Mouse (Mus musculus): ENCODE data around the gene Rad51b. TPM values are rescaled to one million over a fixed set of nuclear protein-coding genes. Genes with fewer than 3 reads are reported as not detected.

Rad51b gene
- total RNA-seq, 2 experiments from 2014 or later: 2.0 TPM

- DNase-seq: no peak
- intact Hi-C loops (cut with DNase I): no loop called here
Observed at GRCm38 (mm10) chr12:79629945-79630850, 333.1 kb downstream of the Rad51b start.

GRCm38 (mm10) chr12:79633458-79634106 lies 336.5 kb downstream of the Rad51b start:
- intact Hi-C loops (cut with DNase I): no loop called here
- DNase-seq: peak in 1 of 2 experiments; percentile 23

GRCm38 (mm10) chr12:79641570-79642285 lies 344.6 kb downstream of the Rad51b start:
- intact Hi-C loops (cut with DNase I): no loop called here
- DNase-seq: peak; percentile 30 to 53

GRCm38 (mm10) chr12:79642715-79643114 lies 345.6 kb downstream of the Rad51b start:
- intact Hi-C loops (cut with DNase I): no loop called here
- no peak for DNase-seq

- intact Hi-C loops (cut with DNase I): no loop called here
Observed at GRCm38 (mm10) chr12:79645656-79646055, 348.6 kb downstream of the Rad51b start.

GRCm38 (mm10) chr12:79646646-79647164 lies 349.6 kb downstream of the Rad51b start:
- no peak for DNase-seq
- intact Hi-C loops (cut with DNase I): no loop called here

More at GRCm38 (mm10) chr12:79645656-79646055, 348.6 kb downstream of the Rad51b start:
- no peak for DNase-seq

- no peak for DNase-seq
- intact Hi-C loops (cut with DNase I): no loop called here
Observed at GRCm38 (mm10) chr12:79647382-79647781, 350.3 kb downstream of the Rad51b start.

GRCm38 (mm10) chr12:79647976-79648375 lies 350.9 kb downstream of the Rad51b start:
- no peak for DNase-seq
- intact Hi-C loops (cut with DNase I): no loop called here

GRCm38 (mm10) chr12:79648812-79649700 lies 352.0 kb downstream of the Rad51b start:
- DNase-seq: no peak
- intact Hi-C loops (cut with DNase I): no loop called here

GRCm38 (mm10) chr12:79649796-79650195 lies 352.7 kb downstream of the Rad51b start:
- no peak for DNase-seq

GRCm38 (mm10) chr12:79655138-79655537 lies 358.1 kb downstream of the Rad51b start:
- no peak for DNase-seq
- intact Hi-C loops (cut with DNase I): no loop called here

More at GRCm38 (mm10) chr12:79649796-79650195, 352.7 kb downstream of the Rad51b start:
- intact Hi-C loops (cut with DNase I): no loop called here

- no peak for DNase-seq
- intact Hi-C loops (cut with DNase I): no loop called here
Observed at GRCm38 (mm10) chr12:79658861-79659260, 361.8 kb downstream of the Rad51b start.

GRCm38 (mm10) chr12:79661270-79661669 lies 364.2 kb downstream of the Rad51b start:
- intact Hi-C loops (cut with DNase I): no loop called here
- DNase-seq: peak; percentile 45 to 50

GRCm38 (mm10) chr12:79663131-79663892 lies 366.2 kb downstream of the Rad51b start:
- peak in 1 of 2 experiments; percentile 43 for DNase-seq

GRCm38 (mm10) chr12:79663893-79664574 lies 367.0 kb downstream of the Rad51b start:
- intact Hi-C loops (cut with DNase I): no loop called here
- DNase-seq: no peak

More at GRCm38 (mm10) chr12:79663131-79663892, 366.2 kb downstream of the Rad51b start:
- intact Hi-C loops (cut with DNase I): no loop called here

- no peak for DNase-seq
- intact Hi-C loops (cut with DNase I): loop anchor here (5.0 kb wide), 1 partner anchor 292 kb away; no protein-coding TSS in a partner anchor
Observed at GRCm38 (mm10) chr12:79674846-79675439, 377.9 kb downstream of the Rad51b start.

- peak; percentile 73 to 74 for DNase-seq
- intact Hi-C loops (cut with DNase I): loop anchor here (5.0 kb wide), 1 partner anchor 292 kb away; no protein-coding TSS in a partner anchor
Observed at GRCm38 (mm10) chr12:79675440-79676176, 378.5 kb downstream of the Rad51b start.
